Mouse (Mus musculus): Measurements from ENCODE around the gene Irx5. TPM values are rescaled to one million over a fixed set of nuclear protein-coding genes. Genes with fewer than 3 reads are reported as not detected.
A peak's percentile ranks its signal among the peaks of the same experiment; 100 is the strongest.

Gene Irx5
- not detected in 2 replicates for polyA plus RNA-seq (2012; ENCODE audit: insufficient read depth, insufficient read length, low replicate concordance, missing spikeins)

GRCm38 (mm10) chr8:92357398-92357981, at the start of gene Irx5:
Irx5 (plus strand) TSS chr8:92357625.
- WGBS = under 1% methylated on average over 43 of the region's 47 CpGs
- Histone ChIP-seq H3K4me1 (ENCODE audit: control insufficient read depth, insufficient read depth, low read length) (peaks cover 19% of the 10 kb centered on the region), H3K4me3 (ENCODE audit: insufficient read depth, low read depth, low read length) (peak within 1 kb of the TSS; percentile 49), H3K27ac (ENCODE audit: insufficient read depth, low read depth, low read length) (no peak within 1 kb of the TSS)
- TF ChIP-seq POLR2A (IDR thresholded peaks at IDR 0.05; ENCODE audit: insufficient read depth, low read depth, low read length) = no peak
- no peak for TF ChIP-seq CTCF (IDR thresholded peaks at IDR 0.05; ENCODE audit: insufficient read depth, low read depth, low read length)

GRCm38 (mm10) chr8:92312178-92312577, 45.2 kb upstream of the Irx5 start:
- Histone ChIP-seq H3K27ac (ENCODE audit: insufficient read depth, low read depth, low read length) (no peak overlapping the region), H3K4me1 (ENCODE audit: control insufficient read depth, insufficient read depth, low read length) (no peaks in the 10 kb centered on the region), H3K4me3 (ENCODE audit: insufficient read depth, low read depth, low read length) (no peak overlapping the region)
- TF ChIP-seq POLR2A (IDR thresholded peaks at IDR 0.05; ENCODE audit: insufficient read depth, low read depth, low read length) (no peak), CTCF (IDR thresholded peaks at IDR 0.05; ENCODE audit: insufficient read depth, low read depth, low read length) (no peak)
- 37% methylated on average over 7 of the region's 7 CpGs for WGBS

- WGBS = 91% methylated on average over 3 of the region's 3 CpGs
- no peaks in the 10 kb centered on the region for H3K4me1 ChIP-seq (ENCODE audit: control insufficient read depth, insufficient read depth, low read length)
- no peak for TF ChIP-seq POLR2A (IDR thresholded peaks at IDR 0.05; ENCODE audit: insufficient read depth, low read depth, low read length)
- no peak for TF ChIP-seq CTCF (IDR thresholded peaks at IDR 0.05; ENCODE audit: insufficient read depth, low read depth, low read length)
- H3K4me3 ChIP-seq (ENCODE audit: insufficient read depth, low read depth, low read length) = no peak overlapping the region
- H3K27ac ChIP-seq (ENCODE audit: insufficient read depth, low read depth, low read length) = no peak overlapping the region
Observed at GRCm38 (mm10) chr8:92313707-92314106, 43.7 kb upstream of the Irx5 start.

- TF ChIP-seq CTCF (IDR thresholded peaks at IDR 0.05; ENCODE audit: insufficient read depth, low read depth, low read length) (no peak), POLR2A (IDR thresholded peaks at IDR 0.05; ENCODE audit: insufficient read depth, low read depth, low read length) (no peak)
- no peaks in the 10 kb centered on the region for H3K4me1 ChIP-seq (ENCODE audit: control insufficient read depth, insufficient read depth, low read length)
- H3K4me3 ChIP-seq (ENCODE audit: insufficient read depth, low read depth, low read length) = no peak overlapping the region
- no peak overlapping the region for H3K27ac ChIP-seq (ENCODE audit: insufficient read depth, low read depth, low read length)
- WGBS = 95% methylated on average over 7 of the region's 7 CpGs
Observed at GRCm38 (mm10) chr8:92323751-92324150, 33.7 kb upstream of the Irx5 start.

GRCm38 (mm10) chr8:92327176-92327575, 30.2 kb upstream of the Irx5 start:
- Histone ChIP-seq H3K4me3 (ENCODE audit: insufficient read depth, low read depth, low read length) (no peak overlapping the region), H3K4me1 (ENCODE audit: control insufficient read depth, insufficient read depth, low read length) (no peaks in the 10 kb centered on the region; the same call in 1 of the 2 replicates), H3K27ac (ENCODE audit: insufficient read depth, low read depth, low read length) (no peak overlapping the region)
- WGBS = 97% methylated on average over 2 of the region's 2 CpGs
- TF ChIP-seq POLR2A (IDR thresholded peaks at IDR 0.05; ENCODE audit: insufficient read depth, low read depth, low read length) = no peak
- no peak for TF ChIP-seq CTCF (IDR thresholded peaks at IDR 0.05; ENCODE audit: insufficient read depth, low read depth, low read length)

- TF ChIP-seq CTCF (IDR thresholded peaks at IDR 0.05; ENCODE audit: insufficient read depth, low read depth, low read length) (no peak), POLR2A (IDR thresholded peaks at IDR 0.05; ENCODE audit: insufficient read depth, low read depth, low read length) (no peak)
- H3K27ac ChIP-seq (ENCODE audit: insufficient read depth, low read depth, low read length) = no peak overlapping the region
- WGBS = 70% methylated on average over 4 of the region's 4 CpGs
- H3K4me1 ChIP-seq (ENCODE audit: control insufficient read depth, insufficient read depth, low read length) = no peaks in the 10 kb centered on the region; the same call in 1 of the 2 replicates
- H3K4me3 ChIP-seq (ENCODE audit: insufficient read depth, low read depth, low read length) = no peak overlapping the region
Observed at GRCm38 (mm10) chr8:92329273-92329672, 28.2 kb upstream of the Irx5 start.

GRCm38 (mm10) chr8:92331811-92332210, 25.6 kb upstream of the Irx5 start:
- no peak for TF ChIP-seq POLR2A (IDR thresholded peaks at IDR 0.05; ENCODE audit: insufficient read depth, low read depth, low read length)
- no peak for TF ChIP-seq CTCF (IDR thresholded peaks at IDR 0.05; ENCODE audit: insufficient read depth, low read depth, low read length)
- Histone ChIP-seq H3K27ac (ENCODE audit: insufficient read depth, low read depth, low read length) (no peak overlapping the region), H3K4me3 (ENCODE audit: insufficient read depth, low read depth, low read length) (no peak overlapping the region), H3K4me1 (ENCODE audit: control insufficient read depth, insufficient read depth, low read length) (no peaks in the 10 kb centered on the region; the same call in 1 of the 2 replicates)
- WGBS = 74% methylated on average over 3 of the region's 3 CpGs

GRCm38 (mm10) chr8:92333406-92333805, 24.0 kb upstream of the Irx5 start:
- Histone ChIP-seq H3K4me1 (ENCODE audit: control insufficient read depth, insufficient read depth, low read length) (no peaks in the 10 kb centered on the region; the same call in 1 of the 2 replicates), H3K4me3 (ENCODE audit: insufficient read depth, low read depth, low read length) (no peak overlapping the region), H3K27ac (ENCODE audit: insufficient read depth, low read depth, low read length) (no peak overlapping the region)
- 96% methylated on average over 8 of the region's 8 CpGs for WGBS
- no peak for TF ChIP-seq POLR2A (IDR thresholded peaks at IDR 0.05; ENCODE audit: insufficient read depth, low read depth, low read length)
- TF ChIP-seq CTCF (IDR thresholded peaks at IDR 0.05; ENCODE audit: insufficient read depth, low read depth, low read length) = no peak

- 88% methylated on average over 7 of the region's 7 CpGs for WGBS
- TF ChIP-seq CTCF (IDR thresholded peaks at IDR 0.05; ENCODE audit: insufficient read depth, low read depth, low read length) = no peak
- TF ChIP-seq POLR2A (IDR thresholded peaks at IDR 0.05; ENCODE audit: insufficient read depth, low read depth, low read length) = no peak
- Histone ChIP-seq H3K4me3 (ENCODE audit: insufficient read depth, low read depth, low read length) (no peak overlapping the region), H3K27ac (ENCODE audit: insufficient read depth, low read depth, low read length) (no peak overlapping the region), H3K4me1 (ENCODE audit: control insufficient read depth, insufficient read depth, low read length) (no peaks in the 10 kb centered on the region; the same call in 1 of the 2 replicates)
Observed at GRCm38 (mm10) chr8:92335079-92335478, 22.3 kb upstream of the Irx5 start.

Data from olfactory bulb, adult 2 months (tissue).